15 mouse cellular contexts compared by ENCODE assay signal in the genomic region with DNA sequence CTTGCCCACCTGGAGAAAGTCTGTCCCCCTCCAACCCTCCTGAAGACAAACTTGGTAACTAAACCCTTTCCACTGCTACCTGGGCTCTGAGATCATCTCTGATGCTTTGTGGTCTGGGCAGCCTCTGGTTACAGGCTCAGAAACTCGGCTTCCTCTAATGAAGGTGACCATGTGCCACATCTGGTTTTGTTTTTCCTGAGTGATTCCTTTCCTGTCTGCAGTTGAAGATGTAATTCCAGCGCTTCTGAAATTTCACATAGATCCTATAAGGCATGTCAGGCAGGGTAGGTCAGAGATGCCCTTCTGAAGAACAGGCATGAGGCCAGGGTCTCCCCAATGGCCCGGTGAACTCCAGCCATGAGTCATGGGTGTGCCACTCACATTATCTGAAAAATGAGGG.
"Had no signal": no experiment of that assay in that cellular context is flagged by ENCODE, and none has a peak within 500 bp of the region (broad histone marks: within the 10 kb centered on the region; RNA-seq: fewer than 3 reads in every experiment).

No protein-coding gene starts in this region.

- H3K4me3 ChIP-seq: kidney, embryonic 15.5 days; lung, embryonic 15.5 days; midbrain, embryonic 12.5 days; neural tube, embryonic 13.5 days had no signal

- H3K4me2 ChIP-seq: kidney, embryonic 15.5 days; liver, embryonic 11.5 days; lung, embryonic 15.5 days; midbrain, embryonic 12.5 days; neural tube, embryonic 13.5 days had no signal

- H3K27me3 ChIP-seq: kidney, embryonic 15.5 days; lung, embryonic 15.5 days; midbrain, embryonic 12.5 days; neural tube, embryonic 13.5 days had no signal

- H3K27ac ChIP-seq: kidney, embryonic 15.5 days; lung, embryonic 15.5 days; macrophage; midbrain, embryonic 12.5 days; neural tube, embryonic 13.5 days had no signal

- DNase-seq: kidney, postnatal 25 days; left cerebral cortex, postnatal 4 days; lung, postnatal 14 days; retina, postnatal 1 day; right cerebral cortex, postnatal 4 days; spleen, adult 18-20 months; thymus, adult 2 months; thymus, postnatal 36 days had no signal

- H3K4me1 ChIP-seq: kidney, embryonic 15.5 days; lung, embryonic 15.5 days; midbrain, embryonic 12.5 days; neural tube, embryonic 13.5 days had no signal

- ATAC-seq: midbrain, embryonic 16.5 days had no signal

- H3K9me3 ChIP-seq: kidney, embryonic 15.5 days; lung, embryonic 15.5 days; midbrain, embryonic 12.5 days; neural tube, embryonic 13.5 days had no signal

- H3K9ac ChIP-seq: kidney, embryonic 15.5 days; lung, embryonic 15.5 days; midbrain, embryonic 12.5 days; neural tube, embryonic 13.5 days had no signal

- H3K36me3 ChIP-seq: lung, embryonic 15.5 days had no signal
